Mouse (Mus musculus): ENCODE results near the gene Psmc3. TPM values are rescaled to one million over a fixed set of nuclear protein-coding genes. Genes with fewer than 3 reads are reported as not detected.
"Not testable (repeated sequence)": the region's sequence is repeated elsewhere in the genome, so short reads cannot be mapped to it uniquely, and the experiment has no call there.

The Psmc3 gene
- 100 to 1,000 TPM; 221 to 245 TPM for total RNA-seq (2021)

DNA sequence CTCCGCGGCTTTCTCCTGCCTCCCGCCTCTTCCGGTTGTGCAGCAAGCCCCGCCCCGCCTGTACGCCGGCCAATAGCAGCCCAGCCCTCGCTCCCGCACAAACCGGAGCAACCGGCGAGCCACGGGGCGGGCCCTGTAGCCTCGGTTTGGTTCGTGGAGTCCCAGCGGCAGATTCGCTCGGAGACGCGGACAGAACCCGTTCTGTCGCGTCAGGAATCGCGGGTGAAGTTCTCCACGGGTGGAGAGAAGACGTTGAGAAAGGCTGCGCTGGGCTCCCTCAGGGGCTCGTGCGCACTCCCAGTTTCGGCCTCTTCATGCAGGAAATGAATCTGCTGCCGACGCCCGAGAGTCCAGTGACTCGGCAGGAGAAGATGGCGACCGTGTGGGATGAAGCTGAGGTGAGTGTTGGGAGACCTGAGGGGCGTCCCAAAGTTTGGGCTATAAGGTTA is at the start of gene Psmc3:
Gene Psmc3, plus strand, starts transcription at position 76 of the 449 bp plus-strand sequence.
- DNase-seq, result peak; percentile 98 to 99
- intact Hi-C loops (cut with DNase I), result loop anchor here (2.0 kb wide), 1 partner anchor 113 kb away; the partner anchor contains the start of gene Celf1

DNA sequence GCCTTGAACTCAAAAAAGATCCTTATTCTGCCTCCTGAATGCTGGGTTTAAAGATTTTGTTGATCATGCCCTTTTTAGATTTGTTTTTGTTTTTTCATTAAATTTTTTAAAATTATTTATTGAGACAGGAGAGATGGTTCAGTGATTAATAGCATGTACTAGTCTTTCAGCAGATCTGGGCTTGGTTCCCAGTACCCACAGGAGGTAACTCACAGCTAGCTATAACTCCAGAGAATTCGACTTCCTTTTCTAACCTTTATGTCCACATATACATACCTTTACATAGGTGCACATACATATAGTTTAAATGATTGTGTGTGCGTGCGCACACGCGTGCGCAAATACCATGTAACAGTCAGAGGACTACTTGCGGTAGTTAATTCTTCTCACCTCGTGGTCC is 45.3 kb upstream of the Psmc3 start:
- intact Hi-C loops (cut with DNase I), result no loop called here
- DNase-seq, result no peak

DNA sequence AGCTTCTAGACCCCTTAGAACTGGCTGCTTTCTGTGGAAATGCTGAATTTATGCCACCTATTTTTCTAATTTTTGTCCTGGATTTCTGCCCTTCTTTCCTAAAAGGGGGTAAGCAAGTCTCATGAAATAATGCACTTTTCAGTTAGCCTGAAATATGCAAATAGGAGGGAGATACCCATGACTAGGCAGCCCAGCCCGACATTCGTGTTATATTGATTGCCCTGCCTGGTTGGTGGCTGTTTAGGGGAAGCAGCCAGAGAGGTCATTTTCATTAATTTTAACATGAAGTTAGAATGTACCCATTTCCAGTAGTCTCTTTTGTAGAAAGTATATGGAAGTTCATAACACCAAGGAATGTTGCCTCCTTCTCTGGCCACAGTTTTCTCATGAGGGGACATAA is 39.9 kb upstream of the Psmc3 start:
- no peak for DNase-seq
- intact Hi-C loops (cut with DNase I), result loop anchor here (5.0 kb wide), 1 partner anchor 157 kb away; no protein-coding TSS in a partner anchor

DNA sequence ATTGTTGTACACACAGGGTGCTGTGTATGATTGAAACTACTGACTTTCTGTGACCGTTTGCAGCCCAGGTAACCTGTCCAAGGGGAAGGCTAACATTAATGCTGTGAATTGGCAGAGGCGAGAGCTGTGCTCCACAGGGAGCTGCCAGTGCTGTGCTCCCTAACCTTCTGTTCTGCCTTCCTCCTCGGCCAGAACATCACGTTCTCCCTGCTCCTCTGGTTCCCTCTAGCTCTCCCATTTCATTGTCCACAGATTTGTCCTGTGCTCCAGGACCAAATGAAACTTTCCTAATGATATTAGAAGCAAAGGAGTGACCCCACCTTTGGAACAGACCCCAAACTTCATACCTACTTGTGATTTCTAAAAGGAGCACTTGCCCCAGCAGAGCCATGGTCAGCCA is 38.4 kb upstream of the Psmc3 start:
- no peak for DNase-seq
- intact Hi-C loops (cut with DNase I), result no loop called here

DNA sequence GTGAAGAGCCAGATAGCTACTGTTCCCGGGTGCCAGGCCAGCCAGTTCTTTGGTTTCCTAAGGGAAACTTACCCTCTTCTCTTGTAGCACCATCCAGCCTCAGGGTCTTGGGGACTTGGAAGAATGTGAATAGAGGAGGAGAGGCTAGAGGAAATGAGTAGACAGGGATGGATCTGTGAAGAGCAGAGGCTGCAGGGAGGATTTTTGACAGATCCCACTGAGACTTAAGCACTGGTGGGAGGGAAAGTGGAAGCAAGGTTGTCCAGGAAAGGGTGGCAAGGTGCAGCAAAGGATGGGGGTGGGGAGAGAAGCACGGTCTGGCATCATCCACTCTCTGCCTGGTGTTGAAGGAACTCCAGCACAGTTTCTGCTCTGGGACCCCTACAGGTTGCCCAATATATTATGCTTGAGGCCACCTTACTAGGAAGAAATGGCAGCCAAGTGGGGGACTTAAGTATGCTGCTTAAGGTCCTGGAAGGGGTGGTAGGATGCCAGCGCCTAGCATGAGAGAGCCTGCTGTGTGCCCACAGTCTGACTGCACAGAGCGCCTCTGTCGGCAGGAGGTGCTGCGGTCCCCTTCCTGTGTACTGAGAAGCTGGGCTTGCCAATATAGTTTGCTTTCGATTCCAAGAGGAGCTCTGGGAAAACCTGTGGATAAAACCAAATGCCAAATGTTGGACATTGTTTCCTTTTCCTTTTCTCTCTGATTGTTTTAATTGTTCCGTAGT is 35.6 kb upstream of the Psmc3 start:
- DNase-seq, result peak; percentile 50 to 60
- intact Hi-C loops (cut with DNase I), result no loop called here

DNA sequence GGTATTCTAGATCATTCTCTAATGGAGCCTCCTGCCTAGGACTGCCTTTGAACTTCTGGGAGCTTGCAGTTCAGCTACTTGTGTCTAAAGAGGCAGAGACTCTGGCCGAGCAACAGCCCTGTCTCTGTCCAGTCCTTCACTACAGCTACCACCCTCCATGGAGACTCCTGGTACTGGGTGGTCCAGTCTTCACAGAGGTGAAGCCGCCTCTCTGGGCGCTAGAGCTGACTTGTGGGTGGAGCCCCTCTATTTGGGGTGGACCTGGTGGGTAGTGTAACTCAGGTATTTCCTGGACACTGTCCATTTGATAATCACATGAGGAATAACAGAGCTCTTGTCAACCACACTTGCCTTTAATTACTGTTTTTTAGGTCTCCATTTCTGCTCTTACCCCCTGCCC is 33.9 kb upstream of the Psmc3 start:
- intact Hi-C loops (cut with DNase I), result no loop called here
- no peak for DNase-seq

DNA sequence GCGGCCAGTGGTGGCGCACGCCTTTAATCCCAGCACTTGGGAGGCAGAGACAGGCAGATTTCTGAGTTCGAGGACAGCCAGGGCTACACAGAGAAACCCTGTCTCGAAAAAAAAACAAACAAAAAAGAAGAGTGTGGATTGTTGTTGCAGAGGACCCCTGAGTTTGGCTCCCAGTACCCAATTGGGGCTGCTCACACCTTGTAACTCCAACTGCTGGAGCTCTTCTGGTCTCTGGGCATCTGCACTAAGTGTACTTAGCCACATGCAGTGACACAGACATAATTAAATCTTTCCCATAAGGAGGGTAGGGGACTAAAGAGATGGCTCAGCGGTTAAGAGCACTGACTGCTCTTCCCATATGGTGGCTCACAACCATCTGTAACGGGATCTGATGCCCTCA is 31.5 kb upstream of the Psmc3 start:
- DNase-seq; intact Hi-C loops (cut with DNase I): not testable (repeated sequence)

DNA sequence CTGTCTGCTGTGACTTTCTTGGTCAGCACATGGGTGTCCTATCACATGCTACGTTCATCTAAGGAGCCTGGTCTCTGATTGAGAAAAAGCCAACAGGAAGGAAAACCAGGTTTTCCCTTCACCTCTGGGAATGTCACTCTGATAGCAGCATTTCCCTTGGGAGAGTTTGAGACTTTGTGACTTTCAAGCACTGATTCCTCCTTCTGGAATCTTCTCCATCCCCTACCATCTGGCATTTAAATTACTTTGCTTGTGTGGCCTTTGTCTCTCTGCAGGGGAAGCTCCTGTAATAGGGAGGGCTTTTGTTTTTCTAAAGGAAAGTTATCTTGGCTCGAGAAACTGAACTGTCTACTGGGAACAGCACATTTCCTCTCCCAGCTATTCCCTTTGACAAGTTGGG is 30.7 kb upstream of the Psmc3 start:
- intact Hi-C loops (cut with DNase I), result no loop called here
- peak; percentile 32 to 51 for DNase-seq

DNA sequence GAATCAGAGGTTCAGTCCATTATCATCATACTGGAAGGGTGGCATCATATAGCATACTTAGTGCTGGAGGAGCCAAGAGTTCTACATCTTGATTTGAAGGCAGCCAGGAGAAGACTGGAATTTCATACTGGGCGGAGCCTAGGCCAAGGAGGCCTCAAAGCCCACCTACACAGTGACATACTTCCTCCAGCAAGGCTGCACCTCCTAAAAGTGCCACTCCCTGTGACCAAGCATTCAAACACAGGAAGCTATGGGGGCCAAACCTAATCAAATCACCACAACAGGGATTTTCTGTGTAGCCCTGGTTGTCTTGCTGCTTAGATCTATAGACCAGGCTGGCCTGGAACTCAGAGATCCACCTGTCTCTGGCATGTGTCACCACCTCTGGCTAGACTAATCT is 29.9 kb upstream of the Psmc3 start:
- no peak for DNase-seq
- intact Hi-C loops (cut with DNase I), result no loop called here

DNA sequence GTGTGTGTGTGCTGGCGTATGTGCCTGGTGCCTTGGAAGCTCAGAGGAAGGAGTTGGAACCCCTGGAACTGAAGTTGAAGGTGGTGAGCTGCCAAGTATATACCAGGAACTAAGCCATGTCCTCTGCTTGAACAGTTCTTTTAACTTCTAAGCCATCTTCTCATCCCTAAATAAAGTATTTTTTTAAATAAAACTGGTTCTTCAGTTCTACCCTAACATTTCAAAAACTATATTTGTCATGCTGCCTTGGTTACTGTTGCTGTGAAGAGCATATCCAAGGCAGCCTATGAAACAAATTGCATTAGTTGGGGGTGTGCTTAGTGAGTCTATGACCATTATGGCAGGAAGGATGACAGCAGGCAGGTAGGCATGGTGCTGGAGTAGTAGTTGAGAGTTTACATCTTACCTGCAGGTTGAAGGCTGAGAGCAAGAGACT is 28.7 kb upstream of the Psmc3 start:
- no peak for DNase-seq
- intact Hi-C loops (cut with DNase I), result no loop called here

DNA sequence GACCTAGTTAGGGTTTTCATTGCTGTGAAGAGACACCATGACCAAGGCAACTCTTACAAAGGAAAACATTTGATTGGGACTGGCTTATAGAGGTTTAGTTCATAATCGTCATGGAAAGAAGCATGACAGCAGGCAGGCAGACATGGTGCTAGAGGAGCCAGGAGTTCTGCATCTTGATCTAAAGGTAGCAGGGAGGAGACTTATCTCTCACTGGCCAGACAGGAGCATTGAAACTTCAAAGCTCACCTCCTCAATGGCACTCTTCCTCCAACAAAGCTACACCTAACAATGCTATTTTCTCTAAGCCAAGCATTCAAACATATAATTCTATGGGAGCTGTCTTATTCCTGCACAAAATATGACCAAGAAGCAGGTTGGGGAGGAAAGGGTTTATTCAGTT is 27.3 kb upstream of the Psmc3 start:
- no peak for DNase-seq
- intact Hi-C loops (cut with DNase I), result no loop called here

DNA sequence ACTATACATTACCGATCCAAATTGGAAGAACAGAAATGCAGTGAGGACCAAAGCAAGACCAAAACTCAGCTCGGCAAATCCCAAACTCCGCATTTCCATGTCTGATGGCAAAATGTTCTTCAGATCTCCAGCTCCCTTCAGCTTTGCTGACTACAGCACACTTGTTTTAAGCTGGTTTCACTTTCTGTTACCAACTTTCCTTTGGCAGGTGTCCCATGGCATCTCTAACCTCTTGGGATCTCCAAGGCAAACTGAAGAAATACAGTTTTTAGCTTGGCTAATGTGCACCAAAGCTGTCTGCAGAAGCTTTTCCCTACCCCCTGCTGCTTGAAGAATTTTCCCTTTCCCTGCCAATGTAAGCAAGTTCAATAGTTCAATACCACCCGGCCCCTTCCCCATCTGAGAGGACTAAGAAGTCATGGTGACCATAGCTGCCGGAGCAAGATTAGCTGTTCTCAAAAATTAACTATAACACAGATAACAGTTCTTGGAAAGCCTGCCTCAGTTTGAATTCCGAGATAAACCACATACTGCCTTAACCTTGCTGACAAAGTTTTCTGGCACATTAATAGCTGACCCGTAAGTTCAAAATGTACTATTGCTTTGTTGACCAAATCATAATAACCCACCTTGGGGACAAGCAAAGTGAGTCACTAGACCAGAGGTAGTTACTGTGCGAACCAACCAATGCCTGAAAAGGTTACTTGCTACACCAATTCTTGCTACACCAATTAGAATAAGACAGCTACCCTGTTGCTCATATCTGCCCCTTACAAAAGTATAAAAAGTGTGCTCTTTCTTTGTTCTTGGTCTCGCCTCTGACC is 26.2 kb upstream of the Psmc3 start:
- intact Hi-C loops (cut with DNase I), result no loop called here
- DNase-seq, result peak; percentile 30 to 45

DNA sequence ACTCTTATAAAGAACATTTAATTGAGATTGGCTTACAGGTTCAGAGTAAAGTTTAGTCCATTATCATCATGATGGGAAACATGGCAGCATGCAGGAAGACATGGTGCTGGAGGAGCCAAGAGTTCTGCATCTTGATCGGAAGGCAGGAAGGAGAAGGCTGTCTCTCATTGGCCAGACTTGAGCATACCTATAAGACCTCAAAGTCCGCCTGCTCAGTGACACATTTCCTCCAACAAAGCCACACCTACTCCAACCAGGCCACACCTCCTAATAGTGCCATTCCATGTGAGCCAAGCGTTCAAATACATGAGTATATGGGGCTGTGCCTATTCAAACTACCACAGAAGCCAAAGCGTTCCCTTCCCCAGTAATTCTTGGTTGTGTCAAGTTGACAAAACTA is 22.6 kb upstream of the Psmc3 start:
- intact Hi-C loops (cut with DNase I), result no loop called here
- no peak for DNase-seq

DNA sequence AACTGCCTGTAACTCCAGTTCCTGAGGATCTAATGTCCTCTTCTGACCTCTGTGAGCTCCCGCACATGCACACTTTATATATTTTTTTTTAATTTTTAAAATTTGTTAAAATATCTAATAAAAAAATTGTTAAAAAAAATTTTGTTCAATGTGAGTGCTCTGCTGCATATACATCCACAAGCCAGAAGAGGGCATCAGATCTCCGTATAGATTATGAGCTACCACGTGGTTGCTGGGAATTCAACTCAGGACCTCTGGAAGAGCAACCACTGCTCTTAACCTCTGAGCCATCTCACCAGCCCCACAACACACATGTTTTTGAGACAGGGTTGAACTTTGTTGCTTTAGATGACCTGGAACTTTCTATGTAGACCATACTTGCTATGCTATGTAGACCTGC is 20.8 kb upstream of the Psmc3 start:
- no peak for DNase-seq
- intact Hi-C loops (cut with DNase I), result no loop called here

DNA sequence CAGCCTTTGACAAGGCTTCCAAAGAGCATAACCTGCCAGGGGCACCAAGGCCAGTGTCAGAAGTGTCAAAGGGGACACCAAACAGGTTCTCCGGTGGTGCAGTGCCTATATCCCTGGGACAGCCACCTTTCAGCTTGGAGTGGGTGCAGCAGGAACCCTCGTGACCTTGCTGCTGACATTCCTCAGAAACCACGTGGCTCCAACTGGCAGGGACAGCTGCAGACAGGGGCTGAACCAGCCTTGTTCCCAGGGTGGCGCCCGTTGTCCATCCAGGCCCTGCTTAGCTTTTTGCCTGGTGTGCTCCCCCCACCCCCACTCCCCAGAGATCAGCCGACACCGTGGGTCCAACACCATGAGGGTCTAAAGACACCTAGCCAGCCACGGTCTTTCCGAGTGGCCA is 18.4 kb upstream of the Psmc3 start, which contains the start of gene Rapsn:
Gene Rapsn, plus strand, starts transcription at position 236 of the 400 bp plus-strand sequence.
- intact Hi-C loops (cut with DNase I), result no loop called here
- peak; percentile 79 to 83 for DNase-seq

DNA sequence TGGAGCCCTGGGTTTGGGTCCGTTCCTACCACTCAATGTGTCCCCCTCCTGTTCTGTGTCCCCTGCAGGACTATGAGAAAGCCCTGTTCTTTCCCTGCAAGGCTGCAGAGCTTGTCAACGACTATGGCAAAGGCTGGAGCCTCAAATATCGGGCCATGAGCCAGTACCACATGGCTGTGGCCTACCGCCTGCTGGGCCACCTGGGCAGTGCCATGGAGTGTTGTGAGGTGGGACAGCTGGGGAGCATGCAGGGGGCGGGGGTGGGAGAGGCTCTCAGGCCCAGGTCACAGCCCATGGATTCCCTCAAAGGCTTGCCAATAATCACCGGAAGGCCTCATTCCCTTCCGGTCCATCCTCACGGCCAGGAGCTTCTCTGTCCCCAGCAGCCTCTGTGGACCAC is 12.0 kb upstream of the Psmc3 start:
- DNase-seq, result no peak
- intact Hi-C loops (cut with DNase I), result no loop called here

DNA sequence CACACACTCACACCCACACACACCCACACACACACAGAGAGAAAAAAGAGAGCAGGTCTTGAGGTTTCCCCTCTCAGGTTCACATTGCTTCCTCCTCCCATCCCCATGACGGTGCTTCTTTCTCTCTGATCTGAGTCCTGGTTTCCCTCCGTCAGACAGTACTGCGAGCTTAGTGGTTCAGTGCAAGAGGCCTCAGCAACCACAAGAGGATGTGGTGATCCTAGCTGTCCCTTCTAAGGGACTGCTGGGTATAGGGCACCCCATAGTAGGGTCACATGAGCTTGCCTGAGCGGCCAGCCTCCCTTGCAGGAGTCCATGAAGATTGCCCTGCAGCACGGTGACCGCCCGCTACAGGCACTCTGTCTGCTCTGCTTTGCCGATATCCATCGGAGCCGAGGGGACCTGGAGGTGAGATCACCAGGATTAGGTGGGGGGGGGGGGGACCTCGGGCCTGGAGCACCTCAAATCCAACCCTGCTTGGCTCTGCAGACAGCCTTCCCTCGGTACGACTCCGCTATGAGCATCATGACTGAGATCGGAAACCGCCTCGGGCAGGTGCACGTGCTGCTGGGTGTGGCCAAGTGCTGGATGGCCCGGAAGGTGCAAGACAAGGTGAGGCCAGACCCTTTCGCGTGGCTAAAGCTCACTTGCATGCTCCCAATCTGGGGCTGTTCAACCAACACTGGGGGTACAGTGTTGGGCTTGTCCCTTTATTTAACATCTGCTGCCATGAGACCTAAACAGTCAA is 11.0 kb upstream of the Psmc3 start:
- intact Hi-C loops (cut with DNase I), result no loop called here
- DNase-seq, result no peak

DNA sequence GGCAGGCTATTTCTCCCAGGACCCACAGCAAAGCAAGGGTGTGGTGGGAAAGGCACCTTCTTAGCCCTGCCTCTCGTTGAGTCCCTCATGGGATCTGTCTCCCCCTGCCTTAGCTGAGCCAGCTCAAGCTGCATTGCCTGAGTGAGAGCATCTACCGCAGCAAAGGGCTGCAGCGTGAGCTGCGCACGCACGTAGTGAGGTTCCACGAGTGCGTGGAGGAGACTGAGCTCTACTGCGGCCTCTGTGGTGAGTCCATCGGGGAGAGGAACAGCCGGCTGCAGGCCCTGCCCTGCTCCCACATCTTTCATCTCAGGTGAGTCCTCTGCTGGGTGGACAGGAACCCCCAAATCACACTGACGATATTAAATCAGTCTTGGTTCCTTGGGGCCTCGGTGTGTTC is 9.1 kb upstream of the Psmc3 start:
- intact Hi-C loops (cut with DNase I), result no loop called here
- DNase-seq, result no peak

DNA sequence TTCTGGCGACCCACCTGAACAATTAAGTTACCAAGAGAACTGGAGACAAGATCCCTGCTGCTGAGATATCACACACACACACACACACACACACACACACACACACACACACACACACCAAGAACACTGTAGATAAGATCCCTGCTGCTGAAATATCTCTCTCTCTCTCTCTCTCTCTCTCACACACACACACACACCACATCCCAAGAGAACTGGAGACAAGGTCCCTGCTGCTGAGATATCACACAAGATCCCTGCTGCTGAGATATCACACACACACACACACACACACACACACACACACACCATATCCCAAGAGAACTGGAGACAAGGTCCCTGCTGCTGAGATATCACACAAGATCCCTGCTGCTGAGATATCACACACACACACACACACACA is 8.0 kb upstream of the Psmc3 start:
- DNase-seq; intact Hi-C loops (cut with DNase I): not testable (repeated sequence)

DNA sequence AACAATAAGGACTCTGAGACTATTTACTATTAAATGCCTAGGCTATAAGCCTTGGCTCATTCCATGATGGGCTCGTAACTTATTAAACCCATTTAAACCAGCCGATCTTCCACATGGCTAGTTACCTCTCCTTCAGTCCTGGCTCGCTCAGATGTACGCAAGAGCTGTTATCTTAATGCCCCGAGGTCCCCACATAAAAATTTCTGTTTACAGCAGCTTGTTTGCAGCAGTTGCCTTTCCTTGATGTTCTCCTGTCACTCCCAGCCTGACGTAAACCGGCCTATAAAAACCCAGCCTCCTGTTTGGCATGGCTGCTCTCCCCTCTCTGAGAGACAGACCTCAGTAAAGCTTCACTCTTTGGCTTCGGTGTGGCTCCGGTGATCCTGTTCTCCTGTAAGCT is 6.5 kb upstream of the Psmc3 start:
- intact Hi-C loops (cut with DNase I), result no loop called here
- DNase-seq, result no peak

DNA sequence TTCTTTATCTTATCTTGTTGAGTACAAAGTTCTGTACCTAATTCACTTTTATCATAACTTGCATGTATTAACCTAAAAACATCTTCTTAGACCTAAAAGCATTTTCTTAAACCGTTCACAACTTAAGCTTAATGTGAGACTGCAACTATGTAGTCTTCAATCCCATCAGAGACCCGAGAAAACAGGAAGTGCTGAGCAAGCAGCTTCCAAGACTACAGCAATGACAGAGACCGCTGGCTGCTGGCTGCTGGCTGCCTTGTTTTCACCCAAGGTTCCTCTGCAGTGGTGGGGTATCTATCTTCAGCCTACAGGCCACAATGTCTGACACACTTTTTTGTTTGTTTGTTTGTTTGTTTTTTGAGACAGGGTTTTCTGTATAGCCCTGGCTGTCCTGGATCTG is 1.9 kb upstream of the Psmc3 start:
- no peak for DNase-seq
- intact Hi-C loops (cut with DNase I), result no loop called here
